Mouse (Mus musculus): ENCODE results near the gene Ptpn3. TPM values are rescaled to one million over a fixed set of nuclear protein-coding genes. Genes with fewer than 3 reads are reported as not detected.

Ptpn3 gene
- total and polyA plus RNA-seq, 3 experiments, result 0.08 to 0.14 (median 0.09) TPM

DNA sequence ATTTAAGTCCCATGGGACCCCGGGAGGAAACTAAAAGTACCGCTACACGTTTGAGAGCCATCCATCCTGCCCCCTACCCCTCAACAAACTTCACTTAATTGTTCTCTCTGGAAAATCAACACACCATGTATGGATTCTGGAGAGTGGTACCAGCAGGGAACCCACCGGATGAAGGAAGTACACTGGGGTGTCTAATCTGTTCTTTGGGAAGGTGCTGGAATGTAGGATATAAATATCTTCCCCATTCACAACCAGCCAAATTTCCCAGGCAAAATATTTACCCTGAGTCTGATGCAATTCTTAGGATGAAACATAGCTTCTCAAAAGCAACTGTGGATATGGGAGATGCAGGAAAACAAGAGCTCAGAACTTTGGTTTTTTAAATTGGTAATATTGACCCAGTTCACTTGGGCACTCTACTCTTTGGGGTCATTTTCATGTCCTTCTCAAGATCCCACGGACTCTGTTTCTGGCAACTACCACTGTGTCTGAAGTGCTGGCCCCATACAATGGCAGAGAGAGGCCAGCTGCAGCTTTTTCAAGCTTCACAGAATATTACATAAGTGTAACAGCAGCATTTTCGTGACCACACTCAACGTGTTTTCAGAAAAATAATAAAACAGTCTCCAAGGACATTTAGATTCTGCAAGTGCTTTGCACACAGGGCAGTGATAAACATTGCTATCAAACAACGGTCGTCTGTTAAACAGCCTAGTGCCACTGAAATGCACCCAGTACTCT lies 109.9 kb downstream of the Ptpn3 start:
- dilution Hi-C loops (cut with MboI; ENCODE audit: extremely low pct_ligation_motif_present, extremely low pct_unique_long_range_greater_than_20kb, low sequenced_read_pairs), result no loop called here
- Histone ChIP-seq H3K4me1 (ENCODE audit: control insufficient read depth in 1 of 2, insufficient read depth in 2 of 2) (peaks cover 11 to 50% of the 10 kb centered on the region in 2 experiments; a peak in 3 of 4 replicates), H3K79me2 (replicated peaks; ENCODE audit: control insufficient read depth, extremely low read depth, insufficient read depth, poor library complexity, severe bottlenecking) (no peaks in the 10 kb centered on the region), H3K27me3 (replicated peaks) (no peaks in the 10 kb centered on the region), H3K4me3 (replicated peaks in 1 of 3; ENCODE audit: low read depth in 2 of 3, low read length in 2 of 3, poor library complexity in 1 of 3) (no peak overlapping the region), H3K9me3 (replicated peaks; ENCODE audit: low read length) (no peaks in the 10 kb centered on the region), H3K9ac (ENCODE audit: insufficient read depth, low read depth) (no peak overlapping the region), H3K4me2 (ENCODE audit: insufficient read depth, low read depth, poor library complexity, severe bottlenecking) (no peak overlapping the region), H3K27ac (ENCODE audit: insufficient read depth, low read depth) (no peak overlapping the region), H3K36me3 (replicated peaks in 1 of 2; ENCODE audit: control insufficient read depth in 1 of 2, insufficient read depth in 1 of 2, low read length in 1 of 2) (no peaks in the 10 kb centered on the region)
- in situ Hi-C loops (cut with MboI; ENCODE audit: low pct_ligation_motif_present, low pct_unique_long_range_greater_than_20kb, low sequenced_read_pairs), result no loop called here
- TF ChIP-seq CTCF (conservative IDR thresholded peaks at IDR 0.05 in 1 of 2, IDR thresholded peaks at IDR 0.05 in 1 of 2; ENCODE audit: low read depth in 2 of 2, low read length in 2 of 2), result no peak
- TF ChIP-seq PAX5 (IDR thresholded peaks at IDR 0.05; ENCODE audit: low read length), result no peak
- no peak for TF ChIP-seq MYC (IDR thresholded peaks at IDR 0.05; ENCODE audit: low read depth, low read length)
- TF ChIP-seq KAT2A (IDR thresholded peaks at IDR 0.05; ENCODE audit: insufficient replicate concordance, low read length), result no peak
- no peak for TF ChIP-seq GABPA (IDR thresholded peaks at IDR 0.05; ENCODE audit: insufficient replicate concordance, low read depth, low read length)
- no peak for DNase-seq (ENCODE audit: extremely low read depth)

DNA sequence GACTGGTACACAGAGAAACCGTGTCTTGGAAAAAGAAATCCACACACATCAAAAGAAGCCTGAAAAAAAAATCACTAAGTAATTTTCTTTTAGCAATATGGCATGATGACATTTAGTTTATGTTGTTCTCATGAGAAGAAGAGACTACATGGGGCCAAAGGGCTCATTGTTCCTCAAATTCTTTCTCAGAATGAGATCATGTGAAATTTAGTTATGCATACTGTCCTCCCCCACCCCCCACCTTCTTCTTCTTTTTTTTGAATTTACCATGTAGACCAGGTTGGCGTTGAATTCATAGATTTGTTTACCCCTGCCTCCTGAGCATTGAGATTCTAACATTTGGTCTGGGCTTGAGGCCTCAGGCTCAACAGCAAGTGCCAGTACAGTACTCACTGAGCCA lies 111.8 kb downstream of the Ptpn3 start:
- Histone ChIP-seq H3K9ac (ENCODE audit: insufficient read depth, low read depth) (no peak overlapping the region), H3K9me3 (replicated peaks; ENCODE audit: low read length) (no peaks in the 10 kb centered on the region), H3K4me3 (replicated peaks in 1 of 3; ENCODE audit: low read depth in 2 of 3, low read length in 2 of 3, poor library complexity in 1 of 3) (no peak overlapping the region), H3K79me2 (replicated peaks; ENCODE audit: control insufficient read depth, extremely low read depth, insufficient read depth, poor library complexity, severe bottlenecking) (no peaks in the 10 kb centered on the region), H3K27me3 (replicated peaks) (no peaks in the 10 kb centered on the region), H3K4me2 (ENCODE audit: insufficient read depth, low read depth, poor library complexity, severe bottlenecking) (no peak overlapping the region), H3K36me3 (replicated peaks in 1 of 2; ENCODE audit: control insufficient read depth in 1 of 2, insufficient read depth in 1 of 2, low read length in 1 of 2) (no peaks in the 10 kb centered on the region), H3K4me1 (ENCODE audit: control insufficient read depth in 1 of 2, insufficient read depth in 2 of 2) (peaks cover 8 to 42% of the 10 kb centered on the region in 2 experiments; a peak in 3 of 4 replicates), H3K27ac (ENCODE audit: insufficient read depth, low read depth) (no peak overlapping the region)
- dilution Hi-C loops (cut with MboI; ENCODE audit: extremely low pct_ligation_motif_present, extremely low pct_unique_long_range_greater_than_20kb, low sequenced_read_pairs), result no loop called here
- in situ Hi-C loops (cut with MboI; ENCODE audit: low pct_ligation_motif_present, low pct_unique_long_range_greater_than_20kb, low sequenced_read_pairs), result no loop called here
- DNase-seq (ENCODE audit: extremely low read depth), result peak; percentile 53
- TF ChIP-seq PAX5 (IDR thresholded peaks at IDR 0.05; ENCODE audit: low read length) (no peak), IRF4 (IDR thresholded peaks at IDR 0.05; ENCODE audit: low read depth, low read length) (peak; percentile 71), BHLHE40 (IDR thresholded peaks at IDR 0.05; ENCODE audit: low read depth, low read length) (0 out of 2 replicates have a peak, but pooled peaks have one; percentile 10), MXI1 (IDR thresholded peaks at IDR 0.05; ENCODE audit: low read depth, low read length) (no peak), JUN (IDR thresholded peaks at IDR 0.05; ENCODE audit: insufficient read depth, low read depth, low read length) (peak; percentile 78), JUND (conservative IDR thresholded peaks at IDR 0.05; ENCODE audit: low read depth, low read length) (peak; percentile 61), CHD1 (IDR thresholded peaks at IDR 0.05; ENCODE audit: low read depth, low read length) (no peak), EP300 (IDR thresholded peaks at IDR 0.05; ENCODE audit: low read length) (peak; percentile 67), RAD21 (IDR thresholded peaks at IDR 0.05; ENCODE audit: low read depth, low read length) (no peak), ZNF384 (IDR thresholded peaks at IDR 0.05; ENCODE audit: low read depth, low read length) (peak; percentile 73)
